Mouse (Mus musculus) cerebellum, adult 2 months (tissue): Measurements from ENCODE around the gene Paics. TPM values are rescaled to one million over a fixed set of nuclear protein-coding genes. Genes with fewer than 3 reads are reported as not detected.

Experiments
- DNase-seq, 2 experiments: peaks; one replicate each; pipeline ENCODE4 v3.0.0; 2021
- H3K27ac ChIP-seq: fragments of 200-500 bp; 2 replicates; pipeline ENCODE4 v1.5.1; 2012; ENCODE audit warnings: low read length, control low read depth, inconsistent platforms; ENCODE audit not compliant: insufficient read depth
- H3K27me3 ChIP-seq: fragments of 200-500 bp; 2 replicates; pipeline ENCODE4 v1.6.1; 2012; ENCODE audit warnings: inconsistent platforms, mild to moderate bottlenecking, low read length, moderate library complexity; ENCODE audit not compliant: control insufficient read depth, insufficient read depth
- H3K4me1 ChIP-seq: fragments of 200-500 bp; 2 replicates; pipeline ENCODE4 v1.6.1; 2011; ENCODE audit warnings: low read length; ENCODE audit not compliant: control insufficient read depth, insufficient read depth
- H3K4me3 ChIP-seq: fragments of 200-500 bp; replicated peaks from 2 replicates; pipeline ENCODE3; 2011; ENCODE audit warnings: mild to moderate bottlenecking, low read depth, low read length, control low read depth; ENCODE audit not compliant: insufficient read depth
- CTCF ChIP-seq: fragments of 200-500 bp; IDR thresholded peaks from 2 replicates; pipeline ENCODE4 v1.5.1; 2011; ENCODE audit warnings: low read depth, mild to moderate bottlenecking, control low read depth, low read length, moderate library complexity, borderline replicate concordance; ENCODE audit not compliant: insufficient read depth
- POLR2A ChIP-seq: fragments of 200-500 bp; IDR thresholded peaks from 2 replicates; pipeline ENCODE4 v1.6.1; 2011; ENCODE audit warnings: low read length, control low read depth, borderline replicate concordance; ENCODE audit not compliant: insufficient read depth
- WGBS: fragments of 180-500 bp; shearing (Covaris S2); methylation state at CpG from one replicate; pipeline ENCODE4 v1.1.7; 2018; 5-methylcytosine and 5-hydroxymethylcytosine counted together
- polyA plus RNA-seq: library from polyadenylated mRNA; depleted of rRNA; stranded (reverse); fragments of >200 nt; gene quantifications from 2 replicates; pipeline ENCODE4 v1.2.3, GENCODE M21; 2012; rRNA removed

Paics gene
- polyA plus RNA-seq, 1 experiment, result 95.0 TPM

DNA sequence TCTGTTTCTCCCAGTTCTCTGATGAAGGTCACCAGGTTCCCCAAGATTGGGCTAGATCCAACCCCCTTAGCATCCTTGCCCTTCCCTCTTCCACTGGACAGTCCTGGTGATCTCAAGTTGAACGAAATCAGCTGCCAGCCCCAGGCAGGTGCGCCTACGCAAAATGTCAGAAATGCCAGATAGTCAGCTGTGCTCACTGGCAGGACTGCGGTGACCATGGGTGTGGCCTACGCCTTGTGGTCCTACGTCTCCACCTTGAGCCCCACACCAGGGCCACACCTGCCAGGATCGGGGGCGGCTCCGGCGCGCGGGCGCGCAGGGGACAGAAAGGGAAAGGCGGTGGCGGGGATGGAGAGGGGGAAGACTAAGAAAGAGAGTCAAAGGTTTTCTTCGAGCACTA lies 50.1 kb downstream of the Paics start:
- Histone ChIP-seq H3K4me3 (no peak overlapping the region), H3K4me1 (no peaks in the 10 kb centered on the region), H3K27ac (no peak overlapping the region), H3K27me3 (no peaks in the 10 kb centered on the region)
- TF ChIP-seq CTCF (no peak), POLR2A (no peak)
- WGBS, result 93% methylated on average over 17 of the region's 17 CpGs
- DNase-seq, result no peak

GRCm38 (mm10) chr5:77004051-77004821 lies 53.1 kb downstream of the Paics start, which contains the start of gene Arl9:
Gene Arl9, plus strand, starts transcription at chr5:77004055.
- H3K27me3 ChIP-seq, result no peaks in the 10 kb centered on the region
- no peaks in the 10 kb centered on the region for H3K4me1 ChIP-seq
- H3K4me3 ChIP-seq, result no peak within 1 kb of the TSS
- no peak within 1 kb of the TSS for H3K27ac ChIP-seq
- no peak for TF ChIP-seq CTCF
- TF ChIP-seq POLR2A, result no peak
- 93% methylated on average over 6 of the region's 6 CpGs for WGBS
- no peak for DNase-seq

DNA sequence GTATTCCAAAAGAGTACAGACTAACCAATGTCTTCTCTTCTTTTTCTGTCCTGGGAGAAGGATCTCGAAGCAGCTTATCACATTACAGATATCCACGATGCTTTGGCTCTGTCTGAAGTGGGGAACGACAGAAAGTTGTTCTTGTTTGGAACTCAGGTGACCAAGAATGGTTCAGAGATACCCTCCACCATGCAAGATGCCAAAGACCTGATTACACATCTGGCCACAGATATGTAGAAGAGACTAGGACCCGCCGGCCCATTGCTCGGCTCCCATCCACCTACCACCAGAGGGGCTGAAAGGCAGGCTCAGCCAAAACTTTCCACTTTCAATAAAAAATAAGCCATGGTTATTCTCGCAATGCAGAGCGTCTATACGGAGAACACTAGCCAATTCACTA lies 59.2 kb downstream of the Paics start:
- Histone ChIP-seq H3K27ac (no peak overlapping the region), H3K4me1 (no peaks in the 10 kb centered on the region), H3K4me3 (no peak overlapping the region), H3K27me3 (no peaks in the 10 kb centered on the region)
- DNase-seq, result no peak
- 92% methylated on average over 9 of the region's 9 CpGs for WGBS
- TF ChIP-seq POLR2A (no peak), CTCF (no peak)

DNA sequence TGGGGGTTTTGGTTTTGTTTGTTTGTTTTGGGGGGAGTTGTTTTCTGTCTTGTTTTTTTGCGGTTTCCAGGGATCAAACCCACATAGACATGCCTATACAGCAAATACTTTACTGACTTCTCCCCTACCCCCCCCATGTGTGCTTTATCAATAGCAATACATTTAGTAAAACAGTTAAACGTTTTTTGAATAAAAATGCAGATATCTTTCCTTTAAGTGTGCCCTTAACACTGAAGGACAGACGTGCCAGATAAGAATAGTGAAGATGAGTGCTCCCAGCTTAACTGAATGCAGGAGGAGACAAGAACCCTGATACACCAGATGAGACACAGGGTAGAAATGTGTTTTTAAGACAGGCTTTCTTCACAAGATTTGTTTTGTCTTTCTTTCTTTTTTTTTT lies 60.0 kb downstream of the Paics start:
- H3K4me3 ChIP-seq, result no peak overlapping the region
- no peak for TF ChIP-seq CTCF
- TF ChIP-seq POLR2A, result no peak
- no peak for DNase-seq
- 69% methylated on average over 3 of the region's 3 CpGs for WGBS
- no peak overlapping the region for H3K27ac ChIP-seq
- no peaks in the 10 kb centered on the region for H3K4me1 ChIP-seq
- no peaks in the 10 kb centered on the region for H3K27me3 ChIP-seq

DNA sequence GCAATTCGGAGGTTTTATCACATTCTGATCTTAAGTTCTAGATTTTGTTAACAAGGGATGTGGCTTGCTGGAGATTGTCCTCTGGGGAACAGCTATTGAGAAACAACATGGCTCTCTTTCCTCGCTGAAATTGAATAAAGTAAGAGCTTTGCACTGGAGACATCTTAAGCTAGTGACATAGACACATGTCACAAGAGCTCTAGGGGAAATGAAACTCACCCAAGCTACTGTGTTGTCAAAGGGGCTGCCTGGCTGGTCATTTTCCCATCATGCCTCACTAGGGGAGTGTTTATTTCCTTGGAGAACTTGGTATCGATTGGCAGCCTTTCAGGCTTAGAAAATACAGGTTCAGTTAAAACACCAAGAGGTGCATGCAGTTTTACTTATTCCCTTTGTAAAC lies 62.1 kb downstream of the Paics start:
- DNase-seq, result no peak
- no peaks in the 10 kb centered on the region for H3K27me3 ChIP-seq
- WGBS, result 84% methylated on average over 3 of the region's 3 CpGs

DNA sequence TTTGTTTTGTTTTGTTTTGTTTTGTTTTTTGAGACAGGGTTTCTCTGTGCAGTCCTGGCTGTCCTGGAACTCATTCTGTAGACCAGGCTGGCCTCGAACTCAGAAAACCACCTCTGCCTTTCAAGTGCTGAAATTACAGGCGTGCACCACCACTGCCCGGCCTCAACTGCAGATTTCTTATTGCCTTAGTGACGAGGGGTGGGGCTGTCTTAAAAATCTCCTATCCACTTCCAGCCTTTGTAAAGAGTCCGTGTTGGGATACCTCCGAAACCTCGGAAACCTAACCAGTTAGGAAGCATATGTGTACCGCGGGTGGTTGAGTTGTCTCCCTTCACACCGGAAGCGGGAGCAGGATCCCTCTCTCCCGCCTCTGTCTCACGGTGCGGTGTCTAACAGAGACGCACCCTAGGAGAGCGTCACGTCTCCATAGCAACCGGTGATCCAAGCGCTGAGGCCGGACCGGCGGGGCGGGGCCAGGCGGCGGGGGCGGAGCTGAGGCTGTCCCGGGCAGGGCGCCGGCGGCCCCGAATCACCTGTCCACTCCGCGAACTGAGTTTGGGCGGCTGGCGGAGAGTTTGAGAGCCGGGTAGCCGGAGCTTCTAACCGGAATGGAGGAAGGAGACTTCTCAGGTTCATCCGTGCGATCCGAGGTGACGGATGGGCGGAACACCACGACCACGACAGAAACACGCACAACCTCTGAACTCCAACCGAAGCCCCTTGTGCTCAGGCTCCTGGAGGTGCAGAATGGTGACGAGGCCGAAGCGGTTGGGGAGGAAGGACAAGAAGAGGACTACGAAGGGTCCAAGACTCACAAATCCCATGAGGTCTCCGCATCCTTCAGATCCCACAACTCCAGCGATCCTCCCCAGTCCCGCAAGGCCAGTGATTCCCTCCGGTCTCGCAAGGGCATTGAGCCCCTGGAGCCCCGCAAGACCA lies 64.7 kb downstream of the Paics start, which contains the start of gene Thegl:
Gene Thegl (plus strand): TSS at position 480 of the 939 bp plus-strand sequence.
- 11% methylated on average over 57 of the region's 57 CpGs for WGBS
- no peak for TF ChIP-seq CTCF
- no peak for TF ChIP-seq POLR2A
- DNase-seq, result peak; percentile 67 to 68

More for the DNA sequence above, 62.1 kb downstream of the Paics start:
- no peak overlapping the region for H3K4me3 ChIP-seq
- no peak overlapping the region for H3K27ac ChIP-seq
- H3K4me1 ChIP-seq, result no peaks in the 10 kb centered on the region
- TF ChIP-seq POLR2A, result no peak
- no peak for TF ChIP-seq CTCF

More for the DNA sequence above, 64.7 kb downstream of the Paics start, which contains the start of gene Thegl:
- Histone ChIP-seq H3K4me3 (peak within 1 kb of the TSS; percentile 54), H3K27ac (no peak within 1 kb of the TSS), H3K4me1 (no peaks in the 10 kb centered on the region), H3K27me3 (no peaks in the 10 kb centered on the region)

Other genes starting within 250 kb of the Paics start
- 19.9 and 20.9 TPM in 2 replicates for gene Aasdh, start 45.8 kb upstream of the Paics start, polyA plus RNA-seq
- 7.9 and 8.6 TPM in 2 replicates for gene Ppat, start 271 bp downstream of the Paics start, polyA plus RNA-seq
- 62.0 and 66.2 TPM in 2 replicates for gene Srp72, start 23.4 kb downstream of the Paics start, polyA plus RNA-seq
- gene Arl9, start 52.7 kb downstream of the Paics start, polyA plus RNA-seq, result 0.25 TPM in 1 of 2 replicates, not detected in the other
- 0.74 and 0.86 TPM in 2 replicates for gene Thegl, start 64.7 kb downstream of the Paics start, polyA plus RNA-seq
- 238 and 272 TPM in 2 replicates for gene Hopx, start 163.8 kb downstream of the Paics start, polyA plus RNA-seq